Mouse (Mus musculus) cerebellum, postnatal 36 days (tissue): ENCODE measurements around the gene Recql.

Experiments used
- DNase-seq, 2 experiments: peaks; one replicate each; pipeline ENCODE4 v3.0.0; 2021 to 2022; ENCODE audit warnings: mixed read lengths in 2 of 2

The Recql gene

GRCm38 (mm10) chr6:142387011-142387754 lies at the start of gene Recql, which contains the start of gene Golt1b:
Gene Recql, minus strand, starts transcription at chr6:142387087.
Gene Golt1b, plus strand, starts transcription at chr6:142387221.
- DNase-seq, result peak; percentile 98 to 99

- DNase-seq, result no peak
Measured at GRCm38 (mm10) chr6:142429072-142429471, 42.2 kb upstream of the Recql start.

- DNase-seq, result no peak
Measured at GRCm38 (mm10) chr6:142424976-142425375, 38.1 kb upstream of the Recql start.

- no peak for DNase-seq
Measured at GRCm38 (mm10) chr6:142414597-142414996, 27.7 kb upstream of the Recql start.

GRCm38 (mm10) chr6:142413845-142414244 lies 27.0 kb upstream of the Recql start:
- DNase-seq, result no peak

- no peak for DNase-seq
Measured at GRCm38 (mm10) chr6:142412906-142413491, 26.1 kb upstream of the Recql start, which contains the start of gene Spx. Gene Spx, plus strand, starts transcription at chr6:142413441.

GRCm38 (mm10) chr6:142411140-142411539 lies 24.3 kb upstream of the Recql start:
- no peak for DNase-seq

GRCm38 (mm10) chr6:142395756-142396155 lies 8.9 kb upstream of the Recql start:
- no peak for DNase-seq

GRCm38 (mm10) chr6:142394669-142395068 lies 7.8 kb upstream of the Recql start:
- peak; percentile 14 to 18 for DNase-seq

GRCm38 (mm10) chr6:142392312-142392711 lies 5.4 kb upstream of the Recql start:
- no peak for DNase-seq

- DNase-seq, result no peak
Measured at GRCm38 (mm10) chr6:142389101-142389500, 2.2 kb upstream of the Recql start.

- no peak for DNase-seq
Measured at GRCm38 (mm10) chr6:142387755-142388271, 926 bp upstream of the Recql start.

GRCm38 (mm10) chr6:142386285-142387010 lies 439 bp downstream of the Recql start:
- no peak for DNase-seq

- DNase-seq, result no peak
Measured at GRCm38 (mm10) chr6:142384521-142384920, 2.4 kb downstream of the Recql start.

- no peak for DNase-seq
Measured at GRCm38 (mm10) chr6:142381615-142382014, 5.3 kb downstream of the Recql start.

GRCm38 (mm10) chr6:142379961-142380360 lies 6.9 kb downstream of the Recql start:
- no peak for DNase-seq

- DNase-seq, result no peak
Measured at GRCm38 (mm10) chr6:142378576-142379330, 8.1 kb downstream of the Recql start.

- no peak for DNase-seq
Measured at GRCm38 (mm10) chr6:142377081-142377480, 9.8 kb downstream of the Recql start.

- no peak for DNase-seq
Measured at GRCm38 (mm10) chr6:142369568-142369967, 17.3 kb downstream of the Recql start.

GRCm38 (mm10) chr6:142367565-142367964 lies 19.3 kb downstream of the Recql start:
- DNase-seq, result no peak

- no peak for DNase-seq
Measured at GRCm38 (mm10) chr6:142366473-142367018, 20.3 kb downstream of the Recql start.

- DNase-seq, result no peak
Measured at GRCm38 (mm10) chr6:142365742-142366472, 21.0 kb downstream of the Recql start.
